Mouse (Mus musculus) ovary, postnatal 36 days (tissue): ENCODE data around the gene H2-Q2.
"Not testable (repeated sequence)": the region's sequence is repeated elsewhere in the genome, so short reads cannot be mapped to it uniquely, and the experiment has no call there.

ENCODE experiments used
- DNase-seq: peaks from one replicate; pipeline ENCODE4 v3.0.0; 2022; ENCODE audit warnings: low spot score, mixed read lengths

H2-Q2 gene

GRCm38 (mm10) chr17:35342071-35342671 is at the start of gene H2-Q2:
Gene H2-Q2, plus strand, starts transcription at chr17:35342242.
- no peak for DNase-seq

- peak; percentile 49 for DNase-seq
These were observed 46.2 kb upstream of the H2-Q2 start for GRCm38 (mm10) chr17:35295796-35296195.

GRCm38 (mm10) chr17:35300261-35300945 is 41.6 kb upstream of the H2-Q2 start:
- DNase-seq, result not testable (repeated sequence)

- peak; percentile 86 for DNase-seq
These were observed 40.3 kb upstream of the H2-Q2 start for GRCm38 (mm10) chr17:35301645-35302258.

GRCm38 (mm10) chr17:35303271-35303670 is 38.8 kb upstream of the H2-Q2 start:
- no peak for DNase-seq

- DNase-seq, result peak; percentile 28
These were observed 38.2 kb upstream of the H2-Q2 start for GRCm38 (mm10) chr17:35303756-35304350.

- no peak for DNase-seq
These were observed 37.6 kb upstream of the H2-Q2 start for GRCm38 (mm10) chr17:35304478-35304877.

GRCm38 (mm10) chr17:35304921-35305320 is 37.1 kb upstream of the H2-Q2 start:
- not testable (repeated sequence) for DNase-seq

GRCm38 (mm10) chr17:35318671-35319070 is 23.4 kb upstream of the H2-Q2 start:
- no peak for DNase-seq

- no peak for DNase-seq
These were observed 21.5 kb upstream of the H2-Q2 start, which contains the start of gene H2-Q1 for GRCm38 (mm10) chr17:35320327-35321081. Gene H2-Q1, plus strand, starts transcription at chr17:35320405.

GRCm38 (mm10) chr17:35325124-35325523 is 16.9 kb upstream of the H2-Q2 start:
- DNase-seq, result not testable (repeated sequence)

- not testable (repeated sequence) for DNase-seq
These were observed 16.0 kb upstream of the H2-Q2 start for GRCm38 (mm10) chr17:35326000-35326399.

- not testable (repeated sequence) for DNase-seq
These were observed 12.3 kb upstream of the H2-Q2 start for GRCm38 (mm10) chr17:35329714-35330113.

GRCm38 (mm10) chr17:35331546-35331945 is 10.5 kb upstream of the H2-Q2 start:
- not testable (repeated sequence) for DNase-seq

GRCm38 (mm10) chr17:35342711-35343476 is 852 bp downstream of the H2-Q2 start:
- no peak for DNase-seq

- not testable (repeated sequence) for DNase-seq
These were observed 5.6 kb downstream of the H2-Q2 start for GRCm38 (mm10) chr17:35347659-35348058.

- not testable (repeated sequence) for DNase-seq
These were observed 11.2 kb downstream of the H2-Q2 start for GRCm38 (mm10) chr17:35353275-35353674.

- DNase-seq, result no peak
These were observed 12.0 kb downstream of the H2-Q2 start for GRCm38 (mm10) chr17:35354071-35354470.

- no peak for DNase-seq
These were observed 15.0 kb downstream of the H2-Q2 start for GRCm38 (mm10) chr17:35357086-35357485.

GRCm38 (mm10) chr17:35358763-35359469 is 16.9 kb downstream of the H2-Q2 start:
- DNase-seq, result no peak
